14 mouse cellular contexts compared by ENCODE assay signal in genomic region chr19:4384322-4384721, GRCm38 (mm10). TPM values are rescaled to one million over a fixed set of nuclear protein-coding genes. Genes with fewer than 3 reads are reported as not detected.
A peak's percentile ranks its signal among the peaks of the same experiment; 100 is the strongest.
DNase-seq lines count a peak whose midpoint lies in the region; ATAC-seq and TF ChIP-seq lines count a peak whose summit lies in the region.
"Had no signal": no experiment of that assay in that cellular context is flagged by ENCODE, and none has a peak within 500 bp of the region (broad histone marks: within the 10 kb centered on the region; RNA-seq: fewer than 3 reads in every experiment).

No protein-coding gene starts in this region.

- H3K4me2 ChIP-seq in lung, postnatal 0 days (replicated peaks; ENCODE audit: low read depth, low read length), result no peak overlapping the region
- H3K4me2 ChIP-seq: embryonic facial prominence, embryonic 12.5 days; forebrain, embryonic 12.5 days; heart, embryonic 15.5 days had no signal

- no peak overlapping the region for H3K4me3 ChIP-seq in gastrocnemius, adult 2 months
- H3K4me3 ChIP-seq in lung, postnatal 0 days (ENCODE audit: low read depth, low read length), result no peak overlapping the region
- H3K4me3 ChIP-seq: embryonic facial prominence, embryonic 12.5 days; forebrain, embryonic 12.5 days; heart, embryonic 15.5 days had no signal

- peak; percentile 25 for TF ChIP-seq CTCF in gastrocnemius, adult 2 months (IDR thresholded peaks at IDR 0.05)
- peak; percentile 23 for TF ChIP-seq CTCF in lung, postnatal 0 days (IDR thresholded peaks at IDR 0.05)

- no peak for TF ChIP-seq EP300 in lung, postnatal 0 days (IDR thresholded peaks at IDR 0.05)

- H3K27me3 ChIP-seq in lung, postnatal 0 days (replicated peaks; ENCODE audit: insufficient read depth, low read length), result no peaks in the 10 kb centered on the region
- H3K27me3 ChIP-seq: embryonic facial prominence, embryonic 12.5 days; forebrain, embryonic 12.5 days; heart, embryonic 15.5 days had no signal

- DNase-seq in gastrocnemius, adult 2 months, result no peak
- no peak for DNase-seq in gastrocnemius, adult 8-10 months (ENCODE audit: low spot score in 2 of 2)
- DNase-seq in lung, postnatal 0 days (ENCODE audit: low spot score), result no peak
- no peak for DNase-seq in lung, postnatal 14 days
- peak; percentile 24 for DNase-seq in NIH3T3 (ENCODE audit: low read depth)
- DNase-seq in retina, embryonic 14.5 days (ENCODE audit: low spot score), result peak; percentile 25
- no peak for DNase-seq in cerebellum, adult 8-10 months
- DNase-seq in urinary bladder, postnatal 25 days (ENCODE audit: low spot score), result no peak
- DNase-seq: left cerebral cortex, postnatal 4 days had no signal

- H3K9ac ChIP-seq in lung, postnatal 0 days (replicated peaks; ENCODE audit: low read depth), result no peak overlapping the region
- H3K9ac ChIP-seq: embryonic facial prominence, embryonic 12.5 days; forebrain, embryonic 12.5 days; heart, embryonic 15.5 days had no signal

- no peaks in the 10 kb centered on the region for H3K9me3 ChIP-seq in lung, postnatal 0 days (ENCODE audit: low read length)
- H3K9me3 ChIP-seq: embryonic facial prominence, embryonic 12.5 days; forebrain, embryonic 12.5 days; heart, embryonic 15.5 days had no signal

- ATAC-seq in lung, postnatal 0 days, result no peak
- ATAC-seq: hindbrain, postnatal 0 days had no signal

- 29% methylated on average over 1 of the region's 1 CpGs for WGBS in lung, postnatal 0 days

- H3K27ac ChIP-seq in gastrocnemius, adult 2 months, result no peak overlapping the region
- H3K27ac ChIP-seq in lung, postnatal 0 days (ENCODE audit: low read length), result no peak overlapping the region
- H3K27ac ChIP-seq: embryonic facial prominence, embryonic 12.5 days; forebrain, embryonic 12.5 days; heart, embryonic 15.5 days; hindbrain, postnatal 0 days had no signal

- H3K36me3 ChIP-seq in lung, postnatal 0 days (ENCODE audit: insufficient read depth, low read length), result no peaks in the 10 kb centered on the region

- intact Hi-C loops in gastrocnemius, adult 2 months (cut with DNase I), result loop anchor here (5.0 kb wide), 1 partner anchor 47 kb away; no protein-coding TSS in a partner anchor

- H3K4me1 ChIP-seq in lung, postnatal 0 days (ENCODE audit: insufficient read depth, low read depth, low read length), result no peaks in the 10 kb centered on the region
- H3K4me1 ChIP-seq: embryonic facial prominence, embryonic 12.5 days; forebrain, embryonic 12.5 days had no signal

RNA-seq across cellular contexts. Expression of gene Kdm2a, which starts 13.8 kb away (rescaled TPM):
- 10 to 100 TPM; 39.1 to 39.7 TPM for total RNA-seq in gastrocnemius, adult 2 months (2021)
- total RNA-seq in gastrocnemius, adult 8-10 months (2022), result 10 to 100 TPM; 30.2 to 37.7 (median 37.2) TPM
- 16.5 and 18.5 TPM in 2 replicates for polyA plus RNA-seq in lung, postnatal 0 days (2015; fragmentation: Nextera tagmentation; extraction: Ambion mirVana)

RNA-seq across cellular contexts. Expression of gene Rhod, which starts 54.9 kb away (rescaled TPM):
- under 1 TPM; 0.28 to 0.73 TPM for total RNA-seq in gastrocnemius, adult 2 months (2021)
- under 1 TPM; 0.39 to 0.64 (median 0.55) TPM for total RNA-seq in gastrocnemius, adult 8-10 months (2022)
- polyA plus RNA-seq in lung, postnatal 0 days (2015; fragmentation: Nextera tagmentation; extraction: Ambion mirVana), result 25.0 and 25.1 TPM in 2 replicates
- total RNA-seq: megakaryocyte, adult 5-6 weeks had no signal

Comparison
In these comparisons a context has a peak if more than half of its experiments do, and no peak if none do; other contexts are left out.
1. DNase-seq: peak in NIH3T3 (single experiment) and retina, embryonic 14.5 days (single experiment); none in gastrocnemius, adult 2 months (single experiment), gastrocnemius, adult 8-10 months (0 of 2), lung, postnatal 0 days (single experiment), lung, postnatal 14 days (single experiment), cerebellum, adult 8-10 months (single experiment) and urinary bladder, postnatal 25 days (single experiment).